Mouse (Mus musculus) erythroblast, adult 5-6 weeks (primary cell): Measurements from ENCODE around the gene Fam185a. TPM values are rescaled to one million over a fixed set of nuclear protein-coding genes. Genes with fewer than 3 reads are reported as not detected.

Experiments used
- ATAC-seq: replicated peaks from 2 replicates; pipeline ENCODE4 v1.8.0; 2016; ENCODE audit warnings: moderate number of reproducible peaks, mild to moderate bottlenecking, moderate TSS enrichment, inconsistent platforms; ENCODE audit not compliant: poor library complexity, low FRiP score, severe bottlenecking
- total RNA-seq, 2 experiments: library from RNA; stranded (forward) in 1 of 2; stranded (reverse) in 1 of 2; fragments of 150-400 nt in 1 of 2; fragments of 200-764, 138-1000 nt in 1 of 2; gene quantifications; 2 replicates each; pipeline versions ENCODE4 v1.2.3 to v1.2.4; 2015 to 2017; ENCODE audit warnings: low replicate concordance in 2 of 2

Fam185a gene
- total RNA-seq, 2 experiments from 2014 or later = 0.51 to 0.96 TPM

DNA sequence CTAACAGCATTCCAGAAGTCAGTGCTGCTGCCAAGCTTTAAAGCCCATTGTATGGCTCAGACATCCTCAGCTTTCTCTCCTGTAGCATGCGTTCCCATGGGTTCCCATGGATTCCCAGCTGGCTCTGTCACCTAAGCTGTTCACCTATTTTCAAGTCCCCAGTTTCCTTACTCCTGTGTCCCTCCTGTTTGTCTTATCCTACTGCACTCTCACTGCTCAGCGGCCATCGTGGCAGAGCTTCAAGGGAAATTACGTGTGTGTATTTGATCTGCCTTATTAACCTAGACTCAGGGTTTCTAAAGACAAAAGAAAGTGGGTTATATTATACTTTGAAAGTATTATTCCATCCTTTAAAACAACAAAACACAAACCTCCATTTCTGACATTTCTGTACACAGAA lies 64.4 kb downstream of the Fam185a start:
- ATAC-seq = no peak

- no peak for ATAC-seq
Observed at GRCm38 (mm10) chr5:21491469-21491868, 66.7 kb downstream of the Fam185a start.

- ATAC-seq = no peak
Observed at GRCm38 (mm10) chr5:21492213-21492612, 67.5 kb downstream of the Fam185a start.

GRCm38 (mm10) chr5:21493294-21493999 lies 68.7 kb downstream of the Fam185a start:
- ATAC-seq = no peak

DNA sequence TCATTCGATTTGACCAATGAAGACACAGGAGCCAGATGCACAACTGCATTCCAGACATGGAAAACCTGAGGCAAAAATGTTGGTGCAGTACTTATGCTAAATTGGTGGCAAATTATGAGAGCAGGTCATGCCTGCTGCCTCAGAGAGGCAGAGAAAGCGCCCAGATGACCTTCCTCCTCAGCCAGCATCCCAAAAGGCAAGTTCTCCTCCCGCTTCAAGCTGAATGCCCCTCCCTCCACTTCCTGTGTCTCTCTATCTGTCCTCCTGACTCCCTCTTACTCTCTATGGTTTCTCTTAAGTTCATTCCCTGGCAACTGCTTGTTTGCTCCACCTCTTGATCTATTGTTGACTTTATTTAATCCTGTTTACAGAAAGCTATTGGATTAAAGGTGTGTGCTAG lies 70.0 kb downstream of the Fam185a start:
- ATAC-seq = no peak

GRCm38 (mm10) chr5:21496321-21496720 lies 71.6 kb downstream of the Fam185a start:
- ATAC-seq = no peak

- no peak for ATAC-seq
Observed at GRCm38 (mm10) chr5:21496881-21497280, 72.1 kb downstream of the Fam185a start.

DNA sequence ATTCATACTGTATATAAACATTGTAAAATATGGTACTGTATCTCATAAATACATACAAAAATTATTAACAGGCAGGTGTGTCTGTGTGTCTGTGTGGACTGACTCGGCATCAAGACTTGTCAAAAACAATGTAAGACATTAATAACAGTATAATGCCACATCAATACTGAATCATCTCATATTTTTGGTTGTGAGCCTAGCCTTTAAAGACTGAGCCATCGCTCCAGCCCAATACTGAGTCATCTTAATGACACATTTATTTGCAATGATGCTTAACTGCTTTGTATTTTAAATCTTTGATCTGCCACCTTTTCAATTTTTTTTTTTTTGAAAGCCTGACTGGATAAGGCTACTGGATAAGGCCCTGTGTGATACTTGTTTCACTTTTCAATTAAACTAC lies 73.7 kb downstream of the Fam185a start:
- no peak for ATAC-seq

- ATAC-seq = no peak
Observed at GRCm38 (mm10) chr5:21498925-21499324, 74.2 kb downstream of the Fam185a start.

DNA sequence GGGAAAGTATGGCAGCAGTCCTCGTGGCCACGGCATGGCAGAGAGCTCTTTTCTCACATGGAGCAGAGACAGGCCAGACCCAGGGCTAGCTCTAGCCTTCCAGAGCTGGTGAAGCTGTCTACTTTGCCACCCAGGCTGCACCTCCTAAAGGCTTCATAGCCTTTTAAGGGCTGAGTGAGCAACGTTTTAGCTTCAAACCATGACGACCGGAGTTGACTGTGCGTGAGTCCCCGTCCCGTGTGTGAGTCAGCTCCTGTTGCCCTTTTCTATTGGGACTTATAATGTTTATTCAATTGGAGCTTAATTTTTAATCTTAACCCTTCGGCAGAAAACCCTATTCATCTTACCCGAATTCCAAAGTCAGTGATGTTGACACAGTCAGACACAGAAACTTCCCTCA lies 75.4 kb downstream of the Fam185a start:
- no peak for ATAC-seq

DNA sequence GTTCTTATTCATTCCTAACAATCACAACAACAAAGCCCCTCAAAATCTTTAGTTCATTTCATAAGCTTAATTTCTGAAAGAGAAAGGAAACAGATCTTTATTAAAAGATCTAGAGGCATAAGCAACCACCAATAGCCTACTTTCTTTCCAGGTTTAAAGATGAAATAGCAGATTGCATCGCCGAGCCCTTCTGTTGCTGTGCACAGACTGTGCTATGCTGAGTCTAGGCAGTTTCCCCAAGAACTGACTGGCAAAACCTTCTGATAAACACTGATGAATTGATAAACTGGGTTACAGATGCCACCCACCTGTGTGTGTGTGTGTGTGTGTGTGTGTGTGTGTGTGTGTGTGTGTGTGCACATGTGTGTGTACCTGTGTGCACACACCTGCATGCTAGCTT lies 76.2 kb downstream of the Fam185a start:
- ATAC-seq = no peak

DNA sequence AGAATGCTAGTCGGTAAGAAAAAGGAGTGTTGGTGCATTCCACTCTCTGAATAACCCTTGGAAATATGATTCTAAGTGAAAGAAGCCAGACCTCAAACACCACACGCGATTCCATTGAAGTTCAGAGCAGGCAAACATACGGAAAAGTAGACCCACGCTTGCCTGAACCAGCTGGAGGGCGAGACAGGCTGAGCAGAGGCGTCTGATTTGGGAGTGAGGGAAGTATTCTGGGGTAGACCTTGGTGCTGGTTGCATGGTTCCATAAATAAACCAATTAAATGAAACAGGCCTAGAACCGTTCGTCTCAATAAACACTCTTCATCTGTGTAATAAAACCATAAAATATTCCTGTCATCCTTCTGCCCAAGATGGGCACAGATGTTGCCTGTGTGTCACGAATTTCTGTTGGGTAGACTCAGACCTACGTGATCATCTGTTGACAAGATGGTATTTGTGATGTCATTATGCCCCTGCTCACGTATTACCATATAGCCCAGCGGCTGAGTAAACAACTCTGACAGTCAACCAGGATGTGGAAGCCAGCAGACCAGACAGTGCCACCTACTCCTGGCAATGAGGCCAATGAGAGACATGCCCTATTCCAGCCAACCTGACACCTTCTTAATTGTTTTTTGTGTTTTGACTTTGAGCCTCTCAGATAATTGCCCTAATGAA lies 78.3 kb downstream of the Fam185a start:
- ATAC-seq = no peak

- ATAC-seq = no peak
Observed at GRCm38 (mm10) chr5:21505159-21505558, 80.4 kb downstream of the Fam185a start.

- ATAC-seq = no peak
Observed at GRCm38 (mm10) chr5:21506887-21507286, 82.1 kb downstream of the Fam185a start.

- ATAC-seq = no peak
Observed at GRCm38 (mm10) chr5:21509801-21510200, 85.0 kb downstream of the Fam185a start.

DNA sequence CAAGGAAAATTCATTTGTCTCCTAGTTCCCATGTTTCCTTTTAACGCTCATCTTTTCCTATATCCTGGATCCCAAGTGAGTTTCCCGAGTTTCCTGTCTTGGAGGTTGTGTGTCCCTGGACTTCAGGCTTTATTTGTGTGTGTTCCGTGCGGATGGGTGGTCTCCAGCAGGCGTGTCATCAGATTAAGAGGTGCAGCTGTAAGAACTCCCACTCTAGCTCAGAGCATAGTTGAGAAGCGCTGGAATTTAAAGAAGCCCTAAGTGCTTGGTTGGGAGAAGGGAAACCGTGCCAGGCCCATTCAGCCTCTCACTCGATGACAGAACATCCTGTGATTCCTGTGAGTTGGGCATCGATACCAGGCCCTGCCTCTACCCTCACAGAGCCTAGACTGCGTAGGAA lies 88.6 kb downstream of the Fam185a start:
- ATAC-seq = no peak

GRCm38 (mm10) chr5:21517562-21517961 lies 92.8 kb downstream of the Fam185a start:
- ATAC-seq = no peak

DNA sequence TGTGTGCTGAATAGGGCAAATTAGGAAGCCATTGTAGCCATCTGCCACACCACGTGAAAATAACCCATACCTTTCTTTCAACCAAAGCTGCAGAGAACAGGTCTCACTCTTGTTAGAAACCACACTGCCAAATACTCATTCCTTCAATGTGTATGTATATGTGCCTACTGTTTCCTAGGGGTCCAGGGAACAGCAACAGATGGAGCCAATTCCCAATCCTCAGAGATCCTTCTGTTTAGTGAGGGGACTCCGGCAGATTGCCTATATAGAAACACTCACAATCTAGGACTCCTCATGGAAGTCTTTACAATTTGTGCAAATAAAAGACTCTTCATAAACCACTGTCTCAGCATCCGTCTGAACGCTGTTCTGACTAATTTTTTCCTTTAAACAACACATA lies 93.4 kb downstream of the Fam185a start:
- no peak for ATAC-seq

- no peak for ATAC-seq
Observed at GRCm38 (mm10) chr5:21519166-21519565, 94.4 kb downstream of the Fam185a start.

DNA sequence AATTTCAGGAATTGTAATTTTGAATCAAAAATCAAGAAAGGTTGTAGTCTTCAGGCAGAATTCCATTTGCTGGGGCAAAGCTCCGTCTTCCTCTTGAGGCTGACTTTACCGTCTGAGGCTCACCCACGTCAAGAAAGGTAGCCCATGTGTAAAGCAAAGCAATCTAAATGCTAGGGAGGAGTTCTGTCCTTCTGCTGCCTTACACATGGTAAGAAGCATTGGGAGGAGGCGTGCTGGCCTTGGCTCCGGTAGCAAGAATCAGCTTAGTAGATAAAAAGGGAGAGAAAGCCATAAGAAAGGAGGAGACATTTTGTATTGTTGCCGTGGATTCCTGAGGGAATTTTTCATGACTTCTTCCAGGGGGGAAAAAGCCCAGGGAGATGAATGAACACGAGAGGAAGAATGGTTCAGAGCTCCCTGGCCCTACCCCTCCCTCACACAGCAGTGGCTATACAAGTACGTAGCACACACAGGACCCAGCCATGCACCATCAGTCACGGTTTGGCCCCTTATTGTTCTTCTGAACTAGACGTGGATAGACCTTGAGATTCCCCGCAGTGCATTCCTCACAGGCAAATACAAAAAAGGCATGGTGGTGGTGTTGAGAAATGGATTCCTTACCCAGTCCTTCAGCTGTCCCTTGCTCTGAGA lies 102.2 kb downstream of the Fam185a start:
- ATAC-seq = no peak

DNA sequence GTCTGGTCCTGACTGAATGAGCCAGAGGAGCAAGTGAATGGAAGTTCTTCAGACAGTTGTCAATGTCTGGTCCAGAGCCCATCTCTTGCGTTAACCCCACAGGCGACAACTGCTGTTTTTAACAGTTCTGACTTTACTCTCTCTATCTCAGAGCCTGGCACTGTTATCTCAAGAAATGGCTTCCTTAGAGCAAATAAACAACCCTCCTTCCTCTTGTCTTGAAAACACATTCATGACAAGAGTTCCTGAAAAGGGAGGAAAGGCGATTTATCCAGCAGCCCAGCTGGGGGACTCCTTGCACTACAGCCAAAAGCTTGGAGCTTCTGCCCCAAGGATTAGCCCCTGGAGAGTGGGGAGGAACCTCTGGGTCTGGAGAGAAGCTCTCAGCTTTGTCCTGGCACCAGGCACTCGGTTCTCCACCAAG lies 102.7 kb downstream of the Fam185a start:
- ATAC-seq = no peak
